Mouse (Mus musculus): ENCODE results near the gene Gm20518. TPM values are rescaled to one million over a fixed set of nuclear protein-coding genes. Genes with fewer than 3 reads are reported as not detected.

Gene Gm20518
- total and polyA plus RNA-seq, 3 experiments, result 0.35 to 0.53 TPM; not detected in 1

DNA sequence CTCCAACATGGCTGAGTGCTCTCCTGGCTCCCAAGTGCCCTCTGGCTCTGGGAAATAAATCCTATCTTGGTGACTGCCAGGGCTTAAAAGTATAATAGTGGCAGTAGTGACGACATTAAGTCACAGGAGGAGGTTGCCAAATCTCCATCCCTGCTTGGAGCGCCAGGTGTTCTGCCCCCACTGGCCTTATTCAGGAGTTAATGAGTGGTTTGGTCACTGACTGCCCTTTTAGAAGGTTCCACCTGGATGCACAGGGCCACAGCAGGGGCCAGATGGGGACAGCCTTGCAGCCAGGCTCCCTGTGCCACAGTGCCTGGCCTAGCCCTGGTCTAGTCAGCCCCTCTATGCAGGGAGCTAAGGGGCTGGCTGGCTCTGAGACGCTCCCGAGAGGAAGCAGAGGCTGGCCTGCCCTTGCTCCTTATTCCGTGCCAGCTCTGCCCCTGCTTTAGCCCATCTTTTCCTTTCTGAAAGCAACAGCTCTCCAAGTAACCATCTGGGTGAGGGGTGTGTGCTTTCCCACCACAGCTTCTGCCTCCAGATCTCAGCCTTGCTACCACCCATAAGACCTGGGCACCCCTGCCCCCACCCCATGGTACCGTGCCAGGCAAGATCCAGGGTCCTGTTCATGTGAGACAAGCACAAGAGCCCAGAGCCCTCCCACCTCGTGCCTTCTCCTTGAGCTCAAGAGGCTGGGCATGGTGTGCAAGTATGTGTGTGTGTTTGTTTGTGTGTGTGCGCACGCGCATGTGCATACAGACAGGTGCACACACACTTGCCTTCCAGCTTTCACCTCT lies 60.9 kb downstream of the Gm20518 start:
- Histone ChIP-seq H3K4me1 (ENCODE audit: control insufficient read depth in 1 of 2, insufficient read depth in 2 of 2, low read length in 2 of 2) (peaks cover 6 to 23% of the 10 kb centered on the region in 2 experiments), H3K27ac (ENCODE audit: control insufficient read depth, low read depth, low read length) (no peak overlapping the region), H3K79me2 (ENCODE audit: control insufficient read depth, insufficient read depth, low read length, poor library complexity) (no peaks in the 10 kb centered on the region), H3K9me3 (replicated peaks; ENCODE audit: insufficient read depth, low read length) (no peaks in the 10 kb centered on the region), H3K27me3 (ENCODE audit: control insufficient read depth in 1 of 2, insufficient read depth in 2 of 2, low read length in 2 of 2) (no peaks in the 10 kb centered on the region; a peak in 1 of 4 replicates), H3K4me3 (ENCODE audit: control insufficient read depth in 1 of 2, insufficient read depth in 1 of 2, low read depth in 2 of 2, low read length in 2 of 2) (no peak overlapping the region), H3K36me3 (ENCODE audit: control insufficient read depth in 1 of 2, insufficient read depth in 2 of 2, low read length in 2 of 2) (peaks cover 0 to 11% of the 10 kb centered on the region in 2 experiments; a peak in 2 of 4 replicates), H3K9ac (ENCODE audit: control insufficient read depth, low read depth, low read length, poor library complexity, severe bottlenecking) (no peak overlapping the region)
- no peak for TF ChIP-seq ZMIZ1 (IDR thresholded peaks at IDR 0.05; ENCODE audit: low read depth, low read length)
- TF ChIP-seq MAZ (IDR thresholded peaks at IDR 0.05; ENCODE audit: low read depth, low read length), result no peak
- no peak for TF ChIP-seq SIN3A (IDR thresholded peaks at IDR 0.05; ENCODE audit: low read length)
- no peak for TF ChIP-seq MEF2A (IDR thresholded peaks at IDR 0.05; ENCODE audit: extremely low read depth, insufficient replicate concordance, low read depth, low read length, poor library complexity, severe bottlenecking)
- no peak for TF ChIP-seq ETS1 (IDR thresholded peaks at IDR 0.05; ENCODE audit: low read depth, low read length)
- no peak for TF ChIP-seq CTCF (IDR thresholded peaks at IDR 0.05 in 2 of 3, conservative IDR thresholded peaks at IDR 0.05 in 1 of 3; ENCODE audit: control insufficient read depth in 1 of 3, insufficient read depth in 1 of 3, low read depth in 2 of 3, low read length in 3 of 3, poor library complexity in 1 of 3, severe bottlenecking in 1 of 3)
- no peak for TF ChIP-seq E2F4 (IDR thresholded peaks at IDR 0.05; ENCODE audit: borderline replicate concordance, low read depth, low read length)
- no peak for TF ChIP-seq TCF12 (IDR thresholded peaks at IDR 0.05; ENCODE audit: low read depth, low read length)
- no peak for TF ChIP-seq RCOR1 (IDR thresholded peaks at IDR 0.05; ENCODE audit: low read depth, low read length)
- no peak for TF ChIP-seq GABPA (IDR thresholded peaks at IDR 0.05; ENCODE audit: low read depth, low read length)
- no peak for TF ChIP-seq ELF1 (IDR thresholded peaks at IDR 0.05; ENCODE audit: low read depth, low read length)
- no peak for TF ChIP-seq JUND (IDR thresholded peaks at IDR 0.05; ENCODE audit: low read depth, low read length)
- no peak for TF ChIP-seq TAL1 (IDR thresholded peaks at IDR 0.05; ENCODE audit: low read length)
- no peak for TF ChIP-seq ZNF384 (IDR thresholded peaks at IDR 0.05; ENCODE audit: low read depth, low read length)
- TF ChIP-seq MYC (IDR thresholded peaks at IDR 0.05; ENCODE audit: low read depth, low read length), result no peak
- TF ChIP-seq ZC3H11A (IDR thresholded peaks at IDR 0.05; ENCODE audit: low read depth, low read length), result no peak
- no peak for TF ChIP-seq HCFC1 (IDR thresholded peaks at IDR 0.05; ENCODE audit: low read depth, low read length)
- no peak for DNase-seq (ENCODE audit: low read depth, low spot score)

- Histone ChIP-seq H3K27me3 (ENCODE audit: control insufficient read depth in 1 of 2, insufficient read depth in 2 of 2, low read length in 2 of 2) (no peaks in the 10 kb centered on the region; a peak in 2 of 4 replicates), H3K79me2 (ENCODE audit: control insufficient read depth, insufficient read depth, low read length, poor library complexity) (no peaks in the 10 kb centered on the region), H3K9ac (ENCODE audit: control insufficient read depth, low read depth, low read length, poor library complexity, severe bottlenecking) (no peak overlapping the region), H3K9me3 (replicated peaks; ENCODE audit: insufficient read depth, low read length) (no peaks in the 10 kb centered on the region), H3K36me3 (ENCODE audit: control insufficient read depth in 1 of 2, insufficient read depth in 2 of 2, low read length in 2 of 2) (peaks cover 0 to 2% of the 10 kb centered on the region in 2 experiments; a peak in 1 of 4 replicates), H3K4me3 (ENCODE audit: control insufficient read depth in 1 of 2, insufficient read depth in 1 of 2, low read depth in 2 of 2, low read length in 2 of 2) (no peak overlapping the region), H3K27ac (ENCODE audit: control insufficient read depth, low read depth, low read length) (no peak overlapping the region), H3K4me1 (ENCODE audit: control insufficient read depth in 1 of 2, insufficient read depth in 2 of 2, low read length in 2 of 2) (peaks cover 0 to 12% of the 10 kb centered on the region in 2 experiments; a peak in 2 of 4 replicates)
- TF ChIP-seq CHD1 (IDR thresholded peaks at IDR 0.05; ENCODE audit: low read depth, low read length) (no peak), ZC3H11A (IDR thresholded peaks at IDR 0.05; ENCODE audit: low read depth, low read length) (no peak), JUND (IDR thresholded peaks at IDR 0.05; ENCODE audit: low read depth, low read length) (no peak), SIN3A (IDR thresholded peaks at IDR 0.05; ENCODE audit: low read length) (no peak), ETS1 (IDR thresholded peaks at IDR 0.05; ENCODE audit: low read depth, low read length) (no peak), TCF12 (IDR thresholded peaks at IDR 0.05; ENCODE audit: low read depth, low read length) (no peak), NRF1 (IDR thresholded peaks at IDR 0.05; ENCODE audit: insufficient read depth, low read depth, low read length, poor library complexity, severe bottlenecking) (no peak), MEF2A (IDR thresholded peaks at IDR 0.05; ENCODE audit: extremely low read depth, insufficient replicate concordance, low read depth, low read length, poor library complexity, severe bottlenecking) (no peak), HCFC1 (IDR thresholded peaks at IDR 0.05; ENCODE audit: low read depth, low read length) (no peak), MYB (IDR thresholded peaks at IDR 0.05; ENCODE audit: low read depth, low read length) (no peak), BHLHE40 (IDR thresholded peaks at IDR 0.05; ENCODE audit: borderline replicate concordance, low read depth, low read length) (no peak)
- no peak for DNase-seq (ENCODE audit: low read depth, low spot score)
Measured at GRCm38 (mm10) chr16:17828867-17829266, 62.6 kb downstream of the Gm20518 start.

All from MEL (cell line).